Mouse (Mus musculus) neural tube, embryonic 10.5 days (tissue): ENCODE results near the gene Gnao1.

Source experiments
- DNase-seq: peaks from one replicate; pipeline ENCODE4 v3.0.0-alpha.2; 2017; ENCODE audit warnings: low spot score; ENCODE audit errors: extremely low spot score

The Gnao1 gene

DNA sequence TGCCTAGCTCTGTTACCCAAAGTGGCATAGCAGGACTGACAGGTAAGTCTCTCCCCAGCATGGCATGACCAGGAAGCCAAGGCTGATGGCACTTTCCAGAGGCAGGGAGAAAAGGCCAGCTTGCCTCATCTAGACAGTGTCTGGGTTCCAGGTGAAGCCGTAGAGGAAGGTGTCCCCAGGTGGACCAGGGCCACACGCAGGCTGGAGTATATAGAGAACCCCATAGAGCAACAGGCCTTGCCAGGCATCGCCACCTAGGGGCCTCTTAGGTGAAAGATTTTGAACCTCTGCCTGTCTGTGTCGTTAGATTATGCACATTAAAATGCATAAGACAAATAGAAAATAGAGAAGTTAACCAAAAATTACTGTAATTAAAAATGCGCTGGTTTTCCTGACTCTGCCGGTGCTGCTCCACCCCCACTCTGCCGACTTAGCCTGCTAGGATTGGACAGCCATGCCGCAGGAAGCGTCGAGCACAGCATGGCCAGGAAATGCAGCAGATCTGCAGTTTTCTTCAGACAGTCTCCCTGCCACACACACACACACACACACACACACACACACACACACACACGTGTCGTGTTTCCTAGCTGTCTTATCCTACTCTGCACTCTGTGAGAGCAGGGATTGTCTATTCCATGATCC lies 34.2 kb downstream of the Gnao1 start:
- no peak for DNase-seq

DNA sequence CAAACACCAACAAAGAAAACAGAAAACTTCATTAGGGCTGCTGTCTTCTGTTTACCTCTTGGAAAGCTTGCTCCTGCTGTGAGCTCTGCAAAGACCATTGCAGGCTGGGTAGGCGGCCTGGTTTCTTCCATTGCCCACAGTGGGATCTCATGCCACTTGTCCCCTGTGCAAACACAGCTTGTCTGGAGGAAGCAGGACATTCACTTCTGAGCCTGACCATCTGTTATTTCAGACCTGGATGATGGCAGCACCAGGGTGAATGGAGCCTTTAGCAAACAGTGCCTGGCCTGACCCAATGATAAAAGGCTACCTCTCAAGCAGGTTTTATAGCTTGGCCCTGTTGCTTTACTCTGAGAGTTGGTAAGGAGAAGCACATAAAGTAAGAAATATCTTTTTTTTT lies 35.4 kb downstream of the Gnao1 start:
- DNase-seq = no peak

- DNase-seq = no peak
These were observed 42.4 kb downstream of the Gnao1 start for GRCm38 (mm10) chr8:93852087-93852645.

GRCm38 (mm10) chr8:93852851-93853461 lies 43.2 kb downstream of the Gnao1 start:
- no peak for DNase-seq

DNA sequence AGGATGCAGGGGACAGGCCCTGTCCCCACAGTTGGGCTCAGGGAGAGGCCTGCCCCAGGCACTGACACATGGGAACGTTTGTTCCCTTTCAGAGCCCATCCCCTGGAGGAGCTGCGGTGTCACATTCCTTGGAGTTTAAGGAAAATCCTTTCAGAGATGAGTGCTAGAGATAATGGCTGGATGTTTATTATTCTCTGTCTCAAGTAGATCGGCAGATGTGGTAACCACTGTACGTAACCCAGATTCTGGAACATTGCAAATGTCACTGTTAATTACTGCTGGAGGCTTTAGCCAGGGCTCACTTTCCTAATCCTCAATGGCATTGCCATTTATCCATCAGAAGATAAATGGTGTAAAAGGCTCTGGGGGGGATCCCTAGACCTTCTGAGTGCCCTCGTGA lies 44.9 kb downstream of the Gnao1 start:
- no peak for DNase-seq

GRCm38 (mm10) chr8:93855272-93855671 lies 45.5 kb downstream of the Gnao1 start:
- DNase-seq = no peak

GRCm38 (mm10) chr8:93857144-93857543 lies 47.4 kb downstream of the Gnao1 start:
- no peak for DNase-seq

- no peak for DNase-seq
These were observed 48.5 kb downstream of the Gnao1 start for GRCm38 (mm10) chr8:93858286-93858685.

- DNase-seq = no peak
These were observed 50.3 kb downstream of the Gnao1 start for GRCm38 (mm10) chr8:93860020-93860419.

DNA sequence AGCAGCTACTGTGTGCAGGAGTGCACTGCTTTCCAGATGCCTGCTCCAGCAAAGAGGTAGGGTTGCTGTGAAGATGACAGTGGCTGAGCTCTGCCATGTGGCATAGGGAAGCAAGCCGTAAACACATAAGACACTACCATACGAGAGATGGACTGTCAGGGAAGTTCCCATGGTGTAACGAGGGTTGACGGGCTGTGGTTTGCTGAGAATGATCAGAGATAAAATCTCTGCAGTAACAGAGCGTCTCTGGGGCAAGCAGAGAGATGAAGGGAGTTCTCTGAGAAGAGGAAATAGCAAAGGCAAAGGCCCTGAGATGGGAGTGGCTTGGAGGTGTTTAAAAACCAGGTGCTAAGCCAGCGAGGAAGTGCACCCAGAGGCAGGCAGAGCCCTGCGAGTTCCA lies 54.3 kb downstream of the Gnao1 start:
- no peak for DNase-seq

DNA sequence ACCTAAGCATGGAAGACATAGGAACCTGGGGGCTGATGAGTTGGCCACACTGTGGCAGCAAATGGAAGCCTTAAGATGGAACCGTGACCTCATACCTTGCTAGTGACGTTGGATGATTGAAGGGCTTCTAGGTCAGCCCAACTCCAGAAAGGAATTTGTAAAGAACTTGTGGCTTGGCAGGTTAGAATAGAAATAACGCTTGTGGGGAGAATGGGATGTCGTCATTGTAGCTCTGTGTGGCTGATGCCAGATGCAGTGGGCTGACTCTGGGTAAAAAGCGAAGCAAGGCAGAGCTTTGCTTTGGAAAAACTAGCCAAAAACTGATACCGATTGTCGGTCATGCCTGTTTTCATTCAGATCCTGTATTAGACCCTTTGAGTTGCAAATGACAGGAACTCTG lies 56.5 kb downstream of the Gnao1 start:
- DNase-seq = no peak

GRCm38 (mm10) chr8:93868486-93869221 lies 58.9 kb downstream of the Gnao1 start:
- DNase-seq = no peak

GRCm38 (mm10) chr8:93871275-93871674 lies 61.5 kb downstream of the Gnao1 start:
- DNase-seq = no peak

GRCm38 (mm10) chr8:93878396-93878795 lies 68.6 kb downstream of the Gnao1 start:
- DNase-seq = no peak

DNA sequence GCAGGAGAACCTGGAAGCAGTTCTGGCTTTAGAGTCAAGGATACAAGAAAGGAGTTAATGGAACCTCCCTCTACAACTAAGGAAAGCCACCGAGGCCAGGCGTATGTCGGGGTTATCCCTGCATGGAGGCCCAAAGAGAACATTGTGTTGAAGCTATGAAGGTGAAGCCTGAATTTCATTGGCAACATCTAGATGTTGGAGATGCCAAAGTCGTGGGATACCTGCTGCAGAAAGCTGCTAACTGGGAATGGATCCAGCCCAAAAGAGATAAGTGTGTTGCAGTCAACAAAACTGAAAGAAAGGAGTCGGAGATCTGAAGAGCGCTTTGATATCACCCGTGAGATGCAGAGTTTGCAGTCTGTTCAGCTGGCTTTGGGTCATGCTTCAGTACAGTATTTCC lies 70.2 kb downstream of the Gnao1 start:
- no peak for DNase-seq

- no peak for DNase-seq
These were observed 71.6 kb downstream of the Gnao1 start for GRCm38 (mm10) chr8:93881381-93881780.

DNA sequence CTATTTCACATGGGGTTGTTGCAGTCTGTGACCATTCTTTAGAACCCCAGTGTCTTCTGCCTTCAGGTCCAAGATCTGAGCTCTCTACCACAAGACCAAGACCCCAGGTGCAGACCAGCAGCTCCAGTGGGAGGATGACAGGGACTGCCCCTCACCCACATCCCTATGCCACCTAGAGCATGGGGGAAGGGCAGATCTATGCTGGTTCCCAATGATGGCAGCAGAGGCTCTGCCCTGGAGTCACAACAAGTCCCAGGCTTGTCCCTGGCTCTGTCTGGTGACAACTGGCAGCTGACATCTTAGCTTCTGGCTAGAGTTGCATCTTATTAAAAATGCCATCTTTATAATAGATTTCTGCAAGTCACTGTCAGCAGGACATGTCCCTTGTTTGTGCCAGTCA lies 73.5 kb downstream of the Gnao1 start:
- no peak for DNase-seq

DNA sequence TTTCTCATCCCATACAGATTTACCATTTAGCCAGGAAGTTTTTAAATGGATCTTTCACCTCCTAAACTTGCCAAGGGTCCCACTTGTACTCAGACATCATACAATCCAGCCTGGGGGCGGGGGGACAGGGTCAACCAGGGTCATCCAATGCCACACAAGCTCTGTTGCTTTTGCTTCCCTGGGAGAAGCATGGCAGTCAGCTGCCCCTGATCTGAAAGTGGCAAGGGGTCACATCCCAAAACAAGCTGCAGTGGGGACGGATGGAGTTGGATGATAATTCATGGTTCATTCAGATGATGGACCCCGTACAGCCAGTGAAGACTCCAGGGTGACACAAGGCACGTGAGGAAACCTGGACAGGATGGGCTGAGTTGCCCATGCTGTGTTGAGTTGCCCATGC lies 74.0 kb downstream of the Gnao1 start:
- DNase-seq = no peak

- no peak for DNase-seq
These were observed 74.5 kb downstream of the Gnao1 start for GRCm38 (mm10) chr8:93884316-93884715.

DNA sequence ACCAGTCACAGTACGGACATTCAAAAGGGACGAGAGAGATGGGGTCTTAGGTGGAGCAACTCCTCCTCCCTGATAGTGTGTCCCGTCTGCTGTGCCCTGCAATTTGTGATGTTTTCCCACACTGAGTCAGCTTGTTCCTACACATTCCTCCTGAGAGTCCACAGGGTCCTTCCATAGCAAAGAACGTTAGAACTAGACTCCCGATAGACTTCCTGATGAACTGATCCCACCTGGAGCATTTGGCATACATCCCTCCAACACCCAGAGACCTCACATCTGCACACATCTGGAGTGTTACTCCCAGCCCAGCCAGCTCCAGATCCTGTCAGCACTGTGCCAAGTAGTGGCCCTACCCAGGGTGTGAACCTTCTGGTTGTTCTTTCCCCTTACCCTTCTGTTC lies 76.4 kb downstream of the Gnao1 start:
- no peak for DNase-seq

GRCm38 (mm10) chr8:93888150-93888676 lies 78.4 kb downstream of the Gnao1 start:
- no peak for DNase-seq
